Mouse (Mus musculus): ENCODE data around the gene Cav3. TPM values are rescaled to one million over a fixed set of nuclear protein-coding genes. Genes with fewer than 3 reads are reported as not detected.
A peak's percentile ranks its signal among the peaks of the same experiment; 100 is the strongest.

Gene Cav3
- polyA plus RNA-seq, 2 experiments, result not detected

DNA sequence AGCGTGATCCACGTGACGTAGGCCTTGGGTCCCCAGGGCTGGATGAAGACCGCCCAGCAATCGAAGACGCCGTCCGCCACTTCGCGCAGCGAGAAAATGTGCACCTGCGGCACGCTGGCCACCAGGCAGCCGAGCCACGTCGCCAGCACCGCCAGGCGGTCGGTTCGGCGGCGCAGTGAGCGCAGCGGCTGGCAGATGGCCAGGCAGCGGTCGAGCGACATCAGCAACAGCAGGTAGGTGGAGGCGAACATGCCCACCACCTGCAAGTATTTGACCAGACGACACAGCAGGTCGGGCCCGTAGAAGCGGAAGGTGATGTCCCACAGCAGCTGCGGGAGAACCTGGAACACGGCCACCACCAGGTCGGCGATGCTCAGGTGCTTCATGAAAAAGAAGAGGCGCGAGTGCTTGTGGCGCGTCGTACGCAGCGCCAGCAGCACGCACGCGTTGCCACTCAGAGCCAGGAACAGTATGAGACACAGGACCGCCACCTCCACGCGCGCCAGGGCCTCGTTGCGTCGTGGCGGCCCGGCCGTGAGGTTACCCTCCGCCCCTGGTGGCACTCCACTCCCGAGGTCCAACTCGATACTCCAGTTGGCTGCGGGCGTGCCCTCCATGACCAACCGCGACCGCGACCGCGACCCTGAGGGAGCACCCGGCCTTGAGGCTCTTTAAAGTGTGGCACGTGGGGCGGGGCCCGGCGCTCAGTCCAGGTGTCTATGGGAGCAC lies 30.0 kb downstream of the Cav3 start:
- WGBS (ENCODE audit: insufficient replicate concordance), result 8% methylated on average over 69 of the region's 72 CpGs
- TF ChIP-seq EP300 (IDR thresholded peaks at IDR 0.05; ENCODE audit: low read depth) (no peak), CTCF (IDR thresholded peaks at IDR 0.05; ENCODE audit: low read depth) (no peak)
- H3K4me2 ChIP-seq (ENCODE audit: low read depth), result no peak overlapping the region
- no peak for ATAC-seq (ENCODE audit: insufficient read depth)
- H3K27ac ChIP-seq, result no peak overlapping the region
- no peak for DNase-seq (ENCODE audit: low read depth in 3 of 3, low spot score in 3 of 3)
- peaks cover 30% of the 10 kb centered on the region for H3K27me3 ChIP-seq (ENCODE audit: control insufficient read depth, insufficient read depth, low read length)
- no peaks in the 10 kb centered on the region for H3K9me3 ChIP-seq (ENCODE audit: control insufficient read depth, low read length)
- no peaks in the 10 kb centered on the region for H3K36me3 ChIP-seq (replicated peaks; ENCODE audit: control insufficient read depth, insufficient read depth, low read depth)
- H3K9ac ChIP-seq (replicated peaks), result no peak overlapping the region
- no peaks in the 10 kb centered on the region for H3K4me1 ChIP-seq (replicated peaks; ENCODE audit: control insufficient read depth in 2 of 2, insufficient read depth in 2 of 2, low read length in 1 of 2)
- H3K4me3 ChIP-seq (ENCODE audit: insufficient read depth in 1 of 2, low read depth in 2 of 2, low read length in 2 of 2), result no peak overlapping the region

DNA sequence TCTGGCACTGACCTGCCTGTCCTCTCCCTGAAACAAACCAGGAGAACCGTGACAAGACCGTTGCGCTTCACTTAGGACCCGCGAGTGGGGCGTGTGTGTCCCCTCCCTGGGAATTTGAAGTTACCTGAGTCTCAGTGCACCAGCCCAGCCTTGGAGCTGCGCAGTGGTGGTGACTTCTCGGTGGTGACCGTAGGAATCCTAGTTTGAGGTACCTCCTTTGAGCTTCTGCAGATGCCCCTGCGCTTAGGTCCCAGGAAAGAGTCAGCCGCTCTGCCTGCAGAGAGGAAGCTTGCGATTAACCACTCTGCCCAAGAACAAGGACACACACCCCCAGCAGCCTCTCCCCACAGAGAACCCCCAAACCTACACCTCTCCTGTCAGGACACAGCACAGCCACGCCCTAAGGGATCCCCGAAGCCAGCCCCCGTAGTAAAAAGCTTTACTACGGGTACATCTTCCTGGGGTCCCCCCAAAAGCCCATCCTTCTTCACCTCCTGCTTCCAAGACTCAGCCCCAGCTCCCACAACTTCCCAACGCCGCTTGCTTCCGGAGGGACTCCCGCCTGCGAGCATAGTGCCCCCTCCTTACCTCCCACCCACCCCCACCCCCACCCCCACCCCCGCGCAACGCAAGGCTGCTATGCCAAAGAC lies 30.7 kb downstream of the Cav3 start, which contains the start of gene Oxtr:
Oxtr (minus strand) TSS at position 34 of the 650 bp plus-strand sequence.
- Histone ChIP-seq H3K9ac (replicated peaks) (no peak within 1 kb of the TSS), H3K27me3 (ENCODE audit: control insufficient read depth, insufficient read depth, low read length) (peaks cover 30% of the 10 kb centered on the region), H3K4me3 (ENCODE audit: insufficient read depth in 1 of 2, low read depth in 2 of 2, low read length in 2 of 2) (peak within 1 kb of the TSS in 1 of 2 experiments; percentile 20; a peak in 1 of 4 replicates), H3K36me3 (replicated peaks; ENCODE audit: control insufficient read depth, insufficient read depth, low read depth) (no peaks in the 10 kb centered on the region), H3K9me3 (ENCODE audit: control insufficient read depth, low read length) (no peaks in the 10 kb centered on the region), H3K4me2 (ENCODE audit: low read depth) (peak within 1 kb of the TSS; percentile 46), H3K4me1 (replicated peaks; ENCODE audit: control insufficient read depth in 2 of 2, insufficient read depth in 2 of 2, low read length in 1 of 2) (no peaks in the 10 kb centered on the region), H3K27ac (no peak within 1 kb of the TSS)
- ATAC-seq (ENCODE audit: insufficient read depth) (no peak), DNase-seq (ENCODE audit: low read depth in 3 of 3, low spot score in 3 of 3) (no peak)
- 5% methylated on average over 24 of the region's 24 CpGs for WGBS (ENCODE audit: insufficient replicate concordance)
- no peak for TF ChIP-seq CTCF (IDR thresholded peaks at IDR 0.05; ENCODE audit: low read depth)
- TF ChIP-seq EP300 (IDR thresholded peaks at IDR 0.05; ENCODE audit: low read depth), result no peak

DNA sequence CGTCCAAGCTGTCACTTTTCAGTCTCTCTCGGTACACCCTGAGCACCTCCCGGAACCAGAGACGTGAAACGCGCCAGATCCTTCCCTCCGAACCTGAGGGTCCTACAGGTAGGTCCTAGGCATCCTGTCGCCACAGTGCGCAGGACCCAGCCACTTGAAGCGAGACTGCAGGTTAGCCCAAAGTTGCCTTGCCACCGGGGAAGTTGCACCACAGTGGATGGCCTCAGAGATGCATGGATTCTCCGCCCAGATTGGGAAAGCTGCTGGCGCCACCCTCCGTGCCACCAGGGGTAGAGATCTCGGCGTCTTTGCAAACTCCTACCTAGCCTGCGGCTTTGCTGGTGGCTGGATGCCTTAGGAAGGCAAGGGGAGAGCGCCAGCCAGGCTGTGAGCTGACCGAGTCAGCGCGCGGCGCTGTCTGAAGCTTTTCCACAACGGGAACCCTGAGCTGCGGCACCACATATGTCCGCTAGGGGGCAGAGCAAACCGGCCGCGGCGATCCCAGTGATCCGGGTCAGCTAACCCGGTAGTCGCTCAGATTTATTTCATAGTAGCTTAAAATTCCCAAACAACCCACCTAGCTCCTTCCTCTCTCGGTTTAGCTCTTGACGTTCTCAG lies 31.4 kb downstream of the Cav3 start:
- H3K9ac ChIP-seq (replicated peaks), result no peak overlapping the region
- WGBS (ENCODE audit: insufficient replicate concordance), result under 1% methylated on average over 35 of the region's 35 CpGs
- H3K4me3 ChIP-seq (ENCODE audit: insufficient read depth in 1 of 2, low read depth in 2 of 2, low read length in 2 of 2), result peak overlapping the region in 1 of 2 experiments; percentile 20; a peak in 1 of 4 replicates
- no peaks in the 10 kb centered on the region for H3K9me3 ChIP-seq (ENCODE audit: control insufficient read depth, low read length)
- TF ChIP-seq EP300 (IDR thresholded peaks at IDR 0.05; ENCODE audit: low read depth) (no peak), CTCF (IDR thresholded peaks at IDR 0.05; ENCODE audit: low read depth) (peak; percentile 90)
- DNase-seq (ENCODE audit: low read depth in 3 of 3, low spot score in 3 of 3) (peak in 2 of 3 experiments; percentile 4 to 14), ATAC-seq (ENCODE audit: insufficient read depth) (no peak)
- H3K4me2 ChIP-seq (ENCODE audit: low read depth), result peak overlapping the region; percentile 46
- peaks cover 30% of the 10 kb centered on the region for H3K27me3 ChIP-seq (ENCODE audit: control insufficient read depth, insufficient read depth, low read length)
- no peak overlapping the region for H3K27ac ChIP-seq
- H3K36me3 ChIP-seq (replicated peaks; ENCODE audit: control insufficient read depth, insufficient read depth, low read depth), result no peaks in the 10 kb centered on the region
- H3K4me1 ChIP-seq (replicated peaks; ENCODE audit: control insufficient read depth in 2 of 2, insufficient read depth in 2 of 2, low read length in 1 of 2), result no peaks in the 10 kb centered on the region

DNA sequence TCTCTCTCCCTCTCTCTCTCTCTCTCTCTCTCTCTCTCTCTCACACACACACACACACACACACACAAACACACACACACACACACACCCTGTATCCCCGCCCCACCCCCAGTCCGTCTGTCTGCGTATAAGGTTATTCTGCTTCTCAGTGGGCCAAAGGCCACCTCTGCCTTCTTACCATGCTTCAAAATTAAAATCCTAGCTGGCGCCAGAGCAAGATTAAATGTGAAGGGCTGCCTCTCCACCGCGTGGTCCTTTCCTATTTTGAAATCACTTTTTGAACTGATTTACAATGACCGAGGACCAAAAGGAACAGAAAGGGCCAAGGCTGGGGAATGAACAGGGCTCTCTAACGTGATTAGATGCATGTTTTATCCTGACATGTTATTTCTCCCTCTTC lies 32.2 kb downstream of the Cav3 start:
- ATAC-seq (ENCODE audit: insufficient read depth), result no peak
- no peak overlapping the region for H3K27ac ChIP-seq
- DNase-seq (ENCODE audit: low read depth in 3 of 3, low spot score in 3 of 3), result no peak
- no peaks in the 10 kb centered on the region; a peak in 1 of 4 replicates for H3K4me1 ChIP-seq (replicated peaks; ENCODE audit: control insufficient read depth in 2 of 2, insufficient read depth in 2 of 2, low read length in 1 of 2)
- no peak overlapping the region for H3K4me2 ChIP-seq (ENCODE audit: low read depth)
- H3K9me3 ChIP-seq (ENCODE audit: control insufficient read depth, low read length), result no peaks in the 10 kb centered on the region
- no peak for TF ChIP-seq CTCF (IDR thresholded peaks at IDR 0.05; ENCODE audit: low read depth)
- TF ChIP-seq EP300 (IDR thresholded peaks at IDR 0.05; ENCODE audit: low read depth), result no peak
- no peak overlapping the region for H3K4me3 ChIP-seq (ENCODE audit: insufficient read depth in 1 of 2, low read depth in 2 of 2, low read length in 2 of 2)
- H3K36me3 ChIP-seq (replicated peaks; ENCODE audit: control insufficient read depth, insufficient read depth, low read depth), result no peaks in the 10 kb centered on the region
- peaks cover 30% of the 10 kb centered on the region for H3K27me3 ChIP-seq (ENCODE audit: control insufficient read depth, insufficient read depth, low read length)
- H3K9ac ChIP-seq (replicated peaks), result no peak overlapping the region
- WGBS (ENCODE audit: insufficient replicate concordance), result 60% methylated on average over 8 of the region's 8 CpGs

DNA sequence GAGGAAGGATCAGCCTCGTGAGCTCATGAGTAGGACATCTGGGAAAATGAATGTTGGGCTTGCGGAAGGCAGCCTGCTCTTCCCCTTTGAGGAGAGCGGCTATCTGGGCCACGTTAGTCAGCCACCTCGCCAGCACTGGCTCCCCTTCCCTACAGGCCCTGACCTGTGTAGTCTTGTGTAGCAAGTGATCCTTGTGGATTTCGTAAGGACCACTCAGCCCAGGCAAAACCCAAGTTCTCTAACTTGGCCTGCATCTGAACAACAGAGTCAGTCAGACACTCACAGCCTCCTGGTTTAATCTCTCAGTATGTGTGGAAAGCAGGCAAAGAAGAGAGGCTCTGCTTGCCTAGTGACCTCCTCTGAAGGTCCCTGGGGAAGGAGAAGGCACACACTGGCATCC lies 33.4 kb downstream of the Cav3 start:
- H3K36me3 ChIP-seq (replicated peaks; ENCODE audit: control insufficient read depth, insufficient read depth, low read depth), result no peaks in the 10 kb centered on the region
- TF ChIP-seq CTCF (IDR thresholded peaks at IDR 0.05; ENCODE audit: low read depth), result no peak
- TF ChIP-seq EP300 (IDR thresholded peaks at IDR 0.05; ENCODE audit: low read depth), result no peak
- no peak overlapping the region for H3K4me2 ChIP-seq (ENCODE audit: low read depth)
- 66% methylated on average over 6 of the region's 6 CpGs for WGBS (ENCODE audit: insufficient replicate concordance)
- H3K4me1 ChIP-seq (replicated peaks; ENCODE audit: control insufficient read depth in 2 of 2, insufficient read depth in 2 of 2, low read length in 1 of 2), result no peaks in the 10 kb centered on the region; a peak in 1 of 4 replicates
- H3K27ac ChIP-seq, result no peak overlapping the region
- no peaks in the 10 kb centered on the region for H3K9me3 ChIP-seq (ENCODE audit: control insufficient read depth, low read length)
- no peak overlapping the region for H3K9ac ChIP-seq (replicated peaks)
- DNase-seq (ENCODE audit: low read depth in 3 of 3, low spot score in 3 of 3) (no peak), ATAC-seq (ENCODE audit: insufficient read depth) (no peak)
- peaks cover 30% of the 10 kb centered on the region for H3K27me3 ChIP-seq (ENCODE audit: control insufficient read depth, insufficient read depth, low read length)
- H3K4me3 ChIP-seq (ENCODE audit: insufficient read depth in 1 of 2, low read depth in 2 of 2, low read length in 2 of 2), result no peak overlapping the region

Data from liver, embryonic 14.5 days (tissue).